Mouse (Mus musculus) embryonic fibroblast, embryonic 13.5 days (primary cell): ENCODE results near the gene Zdhhc14. TPM values are rescaled to one million over a fixed set of nuclear protein-coding genes. Genes with fewer than 3 reads are reported as not detected.

ENCODE experiments used
- H3K27ac ChIP-seq: 2 replicates; pipeline ENCODE4 v1.5.1; 2012; ENCODE audit warnings: low read length, control low read depth, inconsistent platforms; ENCODE audit not compliant: insufficient read depth
- H3K4me1 ChIP-seq: 2 replicates; pipeline ENCODE4 v1.6.1; 2011; ENCODE audit warnings: low read length; ENCODE audit not compliant: control insufficient read depth, insufficient read depth
- H3K4me3 ChIP-seq: 2 replicates; pipeline ENCODE4 v1.5.1; 2011; ENCODE audit warnings: mild to moderate bottlenecking, control low read depth, low read length; ENCODE audit not compliant: insufficient read depth
- CTCF ChIP-seq: IDR thresholded peaks from 2 replicates; pipeline ENCODE4 v1.5.1; 2011; ENCODE audit warnings: mild to moderate bottlenecking, control low read depth, low read length, moderate library complexity, borderline replicate concordance; ENCODE audit not compliant: insufficient read depth
- POLR2A ChIP-seq: IDR thresholded peaks from 2 replicates; pipeline ENCODE4 v1.6.1; 2011; ENCODE audit warnings: low read depth, mild to moderate bottlenecking, control low read depth, low read length, moderate library complexity
- polyA plus RNA-seq: library from polyadenylated mRNA; stranded (reverse); fragments of >200 nt; gene quantifications from 2 replicates; pipeline ENCODE4 v1.2.4, GENCODE M21; 2011; ENCODE audit warnings: low read depth; ENCODE audit not compliant: missing spikeins, insufficient read length

Gene Zdhhc14
- polyA plus RNA-seq, 1 experiment, result 2.2 TPM

GRCm38 (mm10) chr17:5799396-5800021, 307.2 kb downstream of the Zdhhc14 start:
- no peak for TF ChIP-seq CTCF
- 0 out of 2 replicates have a peak, but pooled peaks have one; percentile 23 for TF ChIP-seq POLR2A
- no peak overlapping the region for H3K4me3 ChIP-seq

DNA sequence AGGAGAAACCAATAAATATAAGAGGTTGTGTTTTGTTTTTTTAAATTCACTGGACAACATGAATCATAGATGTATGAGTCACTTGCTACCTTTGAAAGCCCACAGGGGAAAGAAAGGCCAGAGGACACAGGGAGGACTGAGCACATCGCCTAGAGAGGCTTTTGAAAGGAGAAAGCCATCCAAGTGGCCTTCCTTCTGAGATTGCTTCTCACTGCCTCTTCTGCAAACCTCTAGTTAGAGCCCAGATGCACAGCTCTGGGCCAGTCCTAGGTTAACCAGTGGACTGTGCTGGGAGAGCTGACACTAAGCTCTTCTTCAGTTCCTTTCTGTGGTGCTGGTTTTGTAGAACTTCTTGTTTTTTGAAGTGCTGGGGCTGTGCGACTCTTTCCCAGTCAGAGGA, 307.9 kb downstream of the Zdhhc14 start:
- Histone ChIP-seq H3K4me1 (peaks cover 25% of the 10 kb centered on the region), H3K27ac (peak overlapping the region; percentile 32; the same call in 1 of the 2 replicates), H3K4me3 (no peak overlapping the region)
- TF ChIP-seq POLR2A, result no peak
- TF ChIP-seq CTCF, result no peak

More at GRCm38 (mm10) chr17:5799396-5800021, 307.2 kb downstream of the Zdhhc14 start:
- peak overlapping the region; percentile 92 for H3K27ac ChIP-seq
- peaks cover 24% of the 10 kb centered on the region for H3K4me1 ChIP-seq

DNA sequence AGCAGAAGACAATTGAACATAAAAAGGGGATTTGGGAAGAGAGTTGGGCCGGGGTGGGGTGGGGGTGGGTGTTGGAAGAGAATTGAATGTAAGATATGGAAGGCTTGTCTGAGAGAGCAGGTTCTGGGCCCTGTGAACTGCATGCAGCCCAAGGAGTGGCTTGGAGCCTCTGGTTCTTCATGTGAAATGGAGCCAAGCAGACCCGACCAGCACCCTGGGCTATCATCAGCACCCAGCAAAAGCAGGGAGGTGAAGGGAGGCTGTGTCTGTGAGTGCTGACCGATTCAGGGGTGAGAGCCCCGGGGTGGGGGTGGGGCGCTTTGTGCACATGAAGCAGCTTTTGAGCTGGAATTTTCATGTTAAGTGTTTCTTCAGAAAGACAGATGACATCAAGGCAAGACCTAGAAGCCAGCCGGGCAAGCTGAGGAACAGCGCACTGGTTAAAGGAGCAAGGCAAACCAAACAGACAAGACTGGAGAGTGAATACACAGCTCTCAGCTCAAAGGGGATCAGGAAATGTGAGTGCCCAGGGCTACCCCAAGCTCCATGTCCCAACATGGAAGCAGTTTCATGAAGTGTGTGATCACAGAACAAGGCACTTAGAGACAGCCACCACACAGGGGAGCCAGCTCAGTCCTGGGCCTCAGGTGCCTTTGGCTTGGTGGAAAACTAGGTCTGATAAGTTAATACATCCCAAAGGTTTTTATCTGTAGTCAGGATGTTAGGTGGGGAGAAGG, 308.6 kb downstream of the Zdhhc14 start:
- Histone ChIP-seq H3K4me1 (peaks cover 30% of the 10 kb centered on the region), H3K4me3 (no peak overlapping the region), H3K27ac (no peak overlapping the region)
- TF ChIP-seq POLR2A, result no peak
- TF ChIP-seq CTCF, result no peak

- no peak for TF ChIP-seq CTCF
- no peak for TF ChIP-seq POLR2A
- no peak overlapping the region for H3K4me3 ChIP-seq
- H3K4me1 ChIP-seq, result peaks cover 24% of the 10 kb centered on the region
- H3K27ac ChIP-seq, result no peak overlapping the region
These were observed 309.7 kb downstream of the Zdhhc14 start for GRCm38 (mm10) chr17:5801761-5802655.

- no peak for TF ChIP-seq POLR2A
- TF ChIP-seq CTCF, result no peak
- Histone ChIP-seq H3K4me3 (no peak overlapping the region), H3K4me1 (peaks cover 24% of the 10 kb centered on the region), H3K27ac (no peak overlapping the region)
These were observed 310.2 kb downstream of the Zdhhc14 start for GRCm38 (mm10) chr17:5802656-5802955.

Other genes with a start within 250 kb of the Zdhhc14 start
- gene Ldhal6b, start 73.8 kb upstream of the Zdhhc14 start, polyA plus RNA-seq, result 0.35 and 0.68 TPM in 2 replicates
- 71.1 and 72.9 TPM in 2 replicates for gene Tmem242, start 52.3 kb upstream of the Zdhhc14 start, polyA plus RNA-seq